In the genomic region with DNA sequence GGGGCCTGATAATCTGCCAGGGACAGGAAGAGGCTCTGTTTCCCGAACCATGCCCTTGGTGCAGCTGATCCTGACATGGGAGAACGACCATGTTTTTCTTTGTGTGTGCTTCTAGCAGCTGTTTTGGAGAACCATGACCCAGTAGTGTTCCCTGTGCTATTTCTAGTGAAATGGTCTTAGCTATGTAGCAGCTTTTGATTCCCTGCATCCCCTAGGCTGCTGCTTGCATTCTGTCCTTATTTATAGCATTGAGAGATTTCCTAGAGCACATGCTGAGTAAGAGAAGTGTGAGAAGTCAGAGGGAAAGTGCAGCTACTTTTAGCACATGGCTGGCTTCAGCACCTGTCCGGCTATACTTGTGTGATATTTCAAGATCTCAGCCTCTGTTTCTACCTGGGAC, we compare ENCODE assay signal across 31 mouse cellular contexts. TPM values are rescaled to one million over a fixed set of nuclear protein-coding genes. Genes with fewer than 3 reads are reported as not detected.
DNase-seq lines count a peak whose midpoint lies in the region; ATAC-seq and TF ChIP-seq lines count a peak whose summit lies in the region.
"Had no signal": no experiment of that assay in that cellular context is flagged by ENCODE, and none has a peak within 500 bp of the region (broad histone marks: within the 10 kb centered on the region; RNA-seq: fewer than 3 reads in every experiment).

No protein-coding gene starts in this region.

- no peaks in the 10 kb centered on the region for H3K27me3 ChIP-seq in embryonic facial prominence, embryonic 14.5 days (replicated peaks; ENCODE audit: control insufficient read depth, insufficient read depth, low read length)
- H3K27me3 ChIP-seq in embryonic facial prominence, embryonic 10.5 days (replicated peaks; ENCODE audit: low read depth, poor library complexity, severe bottlenecking): no peaks in the 10 kb centered on the region
- no peaks in the 10 kb centered on the region for H3K27me3 ChIP-seq in heart, embryonic 13.5 days (replicated peaks)
- H3K27me3 ChIP-seq in heart, adult 2 months (ENCODE audit: control insufficient read depth, insufficient read depth, low read length): no peaks in the 10 kb centered on the region
- H3K27me3 ChIP-seq: embryonic facial prominence, embryonic 13.5 days; hindbrain, embryonic 12.5 days; limb, embryonic 13.5 days; liver, embryonic 13.5 days; midbrain, embryonic 12.5 days; stomach, embryonic 15.5 days had no signal

- no peak overlapping the region for H3K27ac ChIP-seq in embryonic facial prominence, embryonic 14.5 days (replicated peaks; ENCODE audit: low read depth, low read length)
- H3K27ac ChIP-seq in embryonic facial prominence, embryonic 10.5 days (replicated peaks): no peak overlapping the region
- peak overlapping the region; percentile 46; the same call in 1 of the 2 replicates for H3K27ac ChIP-seq in heart, embryonic 13.5 days (replicated peaks)
- no peak overlapping the region for H3K27ac ChIP-seq in heart, adult 2 months
- H3K27ac ChIP-seq in left cerebral cortex, adult 2 months: peak overlapping the region; percentile 59; the same call in 1 of the 2 replicates
- H3K27ac ChIP-seq: embryonic facial prominence, embryonic 13.5 days; hindbrain, embryonic 12.5 days; layer of hippocampus, adult 2 months; limb, embryonic 13.5 days; liver, embryonic 13.5 days; midbrain, embryonic 12.5 days; stomach, embryonic 15.5 days had no signal

- H3K9ac ChIP-seq in embryonic facial prominence, embryonic 14.5 days (ENCODE audit: low read depth, low read length): no peak overlapping the region
- H3K9ac ChIP-seq in heart, embryonic 13.5 days: no peak overlapping the region
- no peak overlapping the region for H3K9ac ChIP-seq in heart, adult 2 months (ENCODE audit: low read depth, low read length)
- H3K9ac ChIP-seq: embryonic facial prominence, embryonic 13.5 days; hindbrain, embryonic 12.5 days; limb, embryonic 13.5 days; liver, embryonic 13.5 days; midbrain, embryonic 12.5 days; stomach, embryonic 15.5 days had no signal

- peak; percentile 16 for DNase-seq in embryonic facial prominence, embryonic 14.5 days (ENCODE audit: low spot score)
- no peak for DNase-seq in embryonic facial prominence, embryonic 10.5 days (ENCODE audit: low spot score)
- DNase-seq in heart, adult 2 months: no peak
- DNase-seq in left cerebral cortex, adult 2 months (ENCODE audit: extremely low spot score in 1 of 2, low spot score in 2 of 2): no peak
- DNase-seq in left cerebral cortex, postnatal 10 days (ENCODE audit: extremely low spot score in 1 of 2, low spot score in 2 of 2): no peak
- peak; percentile 66 for DNase-seq in brain, adult 2 months (ENCODE audit: low read depth, low spot score)
- DNase-seq: adrenal gland, adult 8-10 months; cerebellum, adult 2 months; heart, postnatal 10 days; kidney, postnatal 25 days; liver, embryonic 13.5 days; lung, adult 2 months; lung, postnatal 14 days; right cerebral cortex, postnatal 4 days; thymus, adult 18-20 months; thymus, postnatal 36 days had no signal

- TF ChIP-seq EP300 in heart, adult 2 months (IDR thresholded peaks at IDR 0.05; ENCODE audit: insufficient read depth, low read depth, low read length): no peak

- H3K4me1 ChIP-seq in embryonic facial prominence, embryonic 14.5 days (ENCODE audit: control insufficient read depth, insufficient read depth, low read length): no peaks in the 10 kb centered on the region
- H3K4me1 ChIP-seq in embryonic facial prominence, embryonic 10.5 days: 0 out of 2 replicates have a peak, but pooled peaks cover 2% of the 10 kb centered on the region
- H3K4me1 ChIP-seq in heart, embryonic 13.5 days: peaks cover 10% of the 10 kb centered on the region
- no peaks in the 10 kb centered on the region for H3K4me1 ChIP-seq in heart, adult 2 months (ENCODE audit: control insufficient read depth, insufficient read depth, low read length)
- H3K4me1 ChIP-seq: embryonic facial prominence, embryonic 13.5 days; hindbrain, embryonic 12.5 days; limb, embryonic 13.5 days; liver, embryonic 13.5 days; midbrain, embryonic 12.5 days; stomach, embryonic 15.5 days had no signal

- WGBS in embryonic facial prominence, embryonic 14.5 days: 78% methylated on average over 3 of the region's 3 CpGs
- 76% methylated on average over 3 of the region's 3 CpGs for WGBS in embryonic facial prominence, embryonic 10.5 days
- 35% methylated on average over 3 of the region's 3 CpGs for WGBS in heart, embryonic 13.5 days
- WGBS in heart, adult 2 months: 28% methylated on average over 3 of the region's 3 CpGs

- no peak for ATAC-seq in embryonic facial prominence, embryonic 14.5 days (ENCODE audit: low read depth)
- no peak for ATAC-seq in heart, embryonic 13.5 days (ENCODE audit: extremely low read depth, insufficient number of reproducible peaks, low FRiP score, low TSS enrichment)
- ATAC-seq: activated CD4-positive, CD25-positive, alpha-beta regulatory T cell, adult 4 months; forebrain, embryonic 14.5 days; intestine, postnatal 0 days had no signal

- H3K4me2 ChIP-seq in embryonic facial prominence, embryonic 14.5 days (ENCODE audit: low read depth, low read length): no peak overlapping the region
- H3K4me2 ChIP-seq in heart, embryonic 13.5 days: no peak overlapping the region
- H3K4me2 ChIP-seq: embryonic facial prominence, embryonic 13.5 days; hindbrain, embryonic 12.5 days; limb, embryonic 13.5 days; liver, embryonic 13.5 days; midbrain, embryonic 12.5 days; stomach, embryonic 15.5 days had no signal

- no peaks in the 10 kb centered on the region for H3K79me2 ChIP-seq in heart, adult 2 months (replicated peaks; ENCODE audit: control insufficient read depth, insufficient read depth, low read length)

- H3K4me3 ChIP-seq in embryonic facial prominence, embryonic 14.5 days (ENCODE audit: low read depth, low read length): no peak overlapping the region
- no peak overlapping the region for H3K4me3 ChIP-seq in embryonic facial prominence, embryonic 10.5 days
- H3K4me3 ChIP-seq in heart, embryonic 13.5 days: no peak overlapping the region
- no peak overlapping the region for H3K4me3 ChIP-seq in heart, adult 2 months
- no peak overlapping the region for H3K4me3 ChIP-seq in left cerebral cortex, adult 2 months
- H3K4me3 ChIP-seq: embryonic facial prominence, embryonic 13.5 days; hindbrain, embryonic 12.5 days; layer of hippocampus, adult 2 months; limb, embryonic 13.5 days; liver, embryonic 13.5 days; midbrain, embryonic 12.5 days; stomach, embryonic 15.5 days had no signal

- H3K9me3 ChIP-seq in embryonic facial prominence, embryonic 14.5 days (ENCODE audit: control insufficient read depth, low read length): no peaks in the 10 kb centered on the region
- no peaks in the 10 kb centered on the region for H3K9me3 ChIP-seq in embryonic facial prominence, embryonic 10.5 days
- H3K9me3 ChIP-seq in heart, embryonic 13.5 days: no peaks in the 10 kb centered on the region
- H3K9me3 ChIP-seq: embryonic facial prominence, embryonic 13.5 days; hindbrain, embryonic 12.5 days; limb, embryonic 13.5 days; liver, embryonic 13.5 days; midbrain, embryonic 12.5 days; stomach, embryonic 15.5 days had no signal

- no peak for TF ChIP-seq CTCF in heart, adult 2 months (IDR thresholded peaks at IDR 0.05)
- TF ChIP-seq CTCF in left cerebral cortex, adult 2 months (IDR thresholded peaks at IDR 0.05): no peak

- peaks cover 8% of the 10 kb centered on the region; the same call in 1 of the 2 replicates for H3K36me3 ChIP-seq in embryonic facial prominence, embryonic 14.5 days (ENCODE audit: control insufficient read depth, insufficient read depth, low read length)
- H3K36me3 ChIP-seq in embryonic facial prominence, embryonic 10.5 days (replicated peaks): peaks cover 49% of the 10 kb centered on the region
- H3K36me3 ChIP-seq in heart, embryonic 13.5 days: no peaks in the 10 kb centered on the region
- H3K36me3 ChIP-seq in heart, adult 2 months (ENCODE audit: control insufficient read depth, insufficient read depth, low read length): no peaks in the 10 kb centered on the region
- H3K36me3 ChIP-seq: liver, embryonic 13.5 days; stomach, embryonic 15.5 days had no signal

- no peak for TF ChIP-seq POLR2A in heart, adult 2 months (IDR thresholded peaks at IDR 0.05; ENCODE audit: insufficient read depth, low read depth, low read length)

- intact Hi-C loops in heart, adult 2 months (cut with DNase I): no loop called here
- intact Hi-C loops in left cerebral cortex, adult 2 months (cut with DNase I): loop anchor here (5.0 kb wide), 2 partner anchors 66 to 164 kb away; no protein-coding TSS in a partner anchor
- intact Hi-C loops in left cerebral cortex, postnatal 10 days (cut with DNase I): no loop called here

RNA-seq across cellular contexts. Expression of gene Gdpd4, which starts 8.1 kb away (rescaled TPM):
- polyA plus RNA-seq in embryonic facial prominence, embryonic 14.5 days (2014; fragmentation: Nextera tagmentation; extraction: Ambion mirVana): not detected in 2 replicates
- 0.05 TPM in 1 of 2 replicates, not detected in the other for polyA plus RNA-seq in embryonic facial prominence, embryonic 10.5 days (2016; fragmentation: Nextera tagmentation; extraction: Ambion mirVana)
- not detected in 2 replicates for polyA plus RNA-seq in heart, embryonic 13.5 days (2015; fragmentation: Nextera tagmentation; extraction: Ambion mirVana)
- total RNA-seq in heart, adult 2 months (2021): not detected
- polyA plus RNA-seq in heart, adult 2 months (2012; rRNA removed): not detected in 2 replicates
- not detected for total RNA-seq in left cerebral cortex, adult 2 months (2021)
- total RNA-seq in left cerebral cortex, postnatal 10 days (2021): not detected
- total RNA-seq: adrenal gland, adult 8-10 months; granulocyte monocyte progenitor cell, adult 5-6 weeks; heart, postnatal 10 days; layer of hippocampus, adult 2 months; megakaryocyte progenitor cell, adult 5-6 weeks; monocyte, adult 5-6 weeks; neutrophil, adult 5-6 weeks had no signal
- polyA plus RNA-seq: activated CD4-positive, CD25-positive, alpha-beta regulatory T cell, adult 4 months; embryonic facial prominence, embryonic 13.5 days; forebrain, embryonic 14.5 days; hindbrain, embryonic 12.5 days; intestine, postnatal 0 days; kidney, embryonic 14.5 days; limb, embryonic 13.5 days; liver, embryonic 13.5 days; lung, adult 2 months; midbrain, embryonic 12.5 days; stomach, embryonic 15.5 days had no signal

Comparison
In these comparisons a context has a peak if more than half of its experiments do, and no peak if none do; other contexts are left out.
1. DNase-seq: peak in embryonic facial prominence, embryonic 14.5 days (single experiment) and brain, adult 2 months (single experiment); none in embryonic facial prominence, embryonic 10.5 days (single experiment), heart, adult 2 months (0 of 2), left cerebral cortex, adult 2 months (0 of 2) and left cerebral cortex, postnatal 10 days (0 of 2).
2. H3K27ac ChIP-seq: peak in heart, embryonic 13.5 days (single experiment) and left cerebral cortex, adult 2 months (single experiment); none in embryonic facial prominence, embryonic 14.5 days (single experiment), embryonic facial prominence, embryonic 10.5 days (single experiment) and heart, adult 2 months (single experiment).